Mouse (Mus musculus) frontal cortex, adult 2 months (tissue): ENCODE results near the gene Pdcd11. TPM values are rescaled to one million over a fixed set of nuclear protein-coding genes. Genes with fewer than 3 reads are reported as not detected.
A peak's percentile ranks its signal among the peaks of the same experiment; 100 is the strongest.
"Not testable (repeated sequence)": the region's sequence is repeated elsewhere in the genome, so short reads cannot be mapped to it uniquely, and the experiment has no call there.

Experiments used
- DNase-seq, 2 experiments: peaks; one replicate each; pipeline ENCODE4 v3.0.0; 2022; ENCODE audit warnings: low spot score in 1 of 2; ENCODE audit errors: extremely low spot score in 1 of 2
- polyA plus RNA-seq: library from polyadenylated mRNA; depleted of rRNA; stranded (reverse); fragments of >200 nt; gene quantifications from 2 replicates; pipeline ENCODE4 v1.2.3, GENCODE M21; 2012

The Pdcd11 gene
- polyA plus RNA-seq, 1 experiment, result 14.2 TPM

DNA sequence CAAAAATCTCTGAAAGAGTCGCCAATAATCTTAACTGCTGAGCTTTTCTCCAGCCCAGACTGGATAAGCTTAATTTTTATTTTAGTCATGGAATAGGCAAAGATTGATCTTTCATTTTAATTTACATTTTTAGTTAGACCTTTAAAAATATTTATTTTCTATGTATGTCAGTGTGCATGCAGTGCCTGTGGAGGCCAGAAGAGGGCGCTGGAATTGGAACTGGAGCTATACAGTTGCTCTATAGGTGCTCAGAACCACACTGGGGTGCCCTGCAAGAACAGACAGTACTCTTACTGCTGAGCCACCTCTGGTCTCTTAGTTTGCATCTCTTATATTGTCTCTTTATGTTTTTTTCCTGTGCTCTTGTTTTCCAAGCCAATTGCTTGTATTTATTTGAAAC, 32.2 kb downstream of the Pdcd11 start:
- DNase-seq, result peak in 1 of 2 experiments; percentile 32

DNA sequence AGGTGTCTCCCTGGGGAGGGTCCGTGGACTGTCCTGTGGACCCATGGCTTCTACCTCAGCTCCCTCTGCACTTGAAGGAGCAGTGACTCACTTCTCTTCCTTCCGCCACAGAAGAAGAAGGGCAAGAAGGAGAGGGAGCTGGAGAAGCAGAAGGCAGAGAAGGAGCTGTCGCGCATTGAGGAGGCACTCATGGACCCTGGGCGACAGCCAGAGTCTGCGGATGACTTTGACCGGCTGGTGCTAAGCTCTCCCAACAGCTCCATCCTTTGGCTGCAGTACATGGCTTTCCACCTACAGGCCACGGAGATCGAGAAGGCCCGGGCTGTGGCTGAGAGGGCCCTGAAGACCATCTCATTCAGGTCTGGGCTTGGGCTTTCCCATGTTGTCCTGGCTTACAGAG, 37.6 kb downstream of the Pdcd11 start:
- peak in 1 of 2 experiments; percentile 57 for DNase-seq

DNA sequence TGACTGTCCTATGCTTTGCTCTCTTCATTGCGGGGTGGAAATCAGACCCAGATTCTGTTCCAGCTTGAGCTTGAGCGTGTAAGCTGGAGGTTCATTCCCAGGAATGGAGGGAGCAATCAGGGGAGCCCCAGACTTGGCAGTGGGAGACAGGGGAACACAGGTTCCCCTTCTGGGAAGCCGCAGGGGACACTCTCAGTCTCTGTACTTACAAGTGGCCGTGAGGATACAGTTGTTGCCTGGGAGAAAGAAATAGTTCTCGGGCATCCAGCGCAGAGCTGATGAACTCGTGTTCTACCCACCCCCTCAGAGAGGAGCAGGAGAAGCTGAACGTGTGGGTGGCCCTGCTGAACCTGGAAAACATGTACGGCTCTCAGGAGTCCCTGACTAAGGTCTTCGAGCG, 38.3 kb downstream of the Pdcd11 start:
- DNase-seq, result no peak

DNA sequence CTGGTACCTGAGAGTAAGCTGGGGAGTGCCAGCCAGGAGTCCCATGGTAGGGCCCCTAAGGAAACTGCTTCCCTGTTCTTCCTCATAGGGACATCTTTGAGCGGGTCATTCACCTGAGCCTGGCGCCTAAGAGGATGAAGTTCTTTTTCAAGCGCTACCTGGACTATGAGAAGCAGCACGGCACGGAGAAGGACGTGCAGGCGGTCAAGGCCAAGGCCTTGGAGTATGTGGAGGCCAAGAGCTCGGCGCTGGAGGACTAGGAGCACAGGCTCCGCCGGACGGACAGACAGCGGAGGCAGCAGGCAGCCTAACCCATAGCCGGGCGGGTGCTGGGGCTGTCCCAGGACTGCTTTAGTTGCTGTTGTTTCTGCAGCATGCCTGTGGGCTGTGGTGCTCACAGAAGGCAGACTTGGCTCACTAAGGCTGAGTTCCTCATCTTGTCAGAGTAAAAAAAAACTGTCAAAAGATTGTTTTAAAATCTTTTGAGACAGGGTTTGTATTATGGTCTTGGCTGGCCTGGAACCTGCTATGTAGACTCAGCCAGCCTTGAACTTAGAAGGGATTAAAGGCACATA, 40.1 kb downstream of the Pdcd11 start:
- DNase-seq, result no peak

DNA sequence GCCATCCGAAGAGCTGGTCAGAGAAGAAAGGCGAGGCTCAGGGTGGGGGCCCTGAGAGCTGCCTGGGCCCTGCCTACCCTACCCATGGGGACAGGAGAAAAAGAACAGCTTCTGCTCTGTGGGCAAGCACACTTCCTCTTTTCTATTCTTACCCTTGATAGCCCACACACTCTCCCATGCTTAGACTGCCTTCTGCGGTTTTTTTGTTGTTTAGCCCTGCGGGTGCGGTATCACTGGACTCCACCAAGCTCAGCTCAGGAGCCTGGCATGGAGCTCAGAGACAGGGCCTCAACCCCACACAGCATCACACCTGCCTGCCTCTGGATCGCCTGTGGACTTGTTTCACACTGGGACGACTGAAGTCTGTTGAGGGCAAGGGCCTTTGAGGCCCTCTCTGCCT, 42.6 kb downstream of the Pdcd11 start:
- DNase-seq, result peak in 1 of 2 experiments; percentile 42

DNA sequence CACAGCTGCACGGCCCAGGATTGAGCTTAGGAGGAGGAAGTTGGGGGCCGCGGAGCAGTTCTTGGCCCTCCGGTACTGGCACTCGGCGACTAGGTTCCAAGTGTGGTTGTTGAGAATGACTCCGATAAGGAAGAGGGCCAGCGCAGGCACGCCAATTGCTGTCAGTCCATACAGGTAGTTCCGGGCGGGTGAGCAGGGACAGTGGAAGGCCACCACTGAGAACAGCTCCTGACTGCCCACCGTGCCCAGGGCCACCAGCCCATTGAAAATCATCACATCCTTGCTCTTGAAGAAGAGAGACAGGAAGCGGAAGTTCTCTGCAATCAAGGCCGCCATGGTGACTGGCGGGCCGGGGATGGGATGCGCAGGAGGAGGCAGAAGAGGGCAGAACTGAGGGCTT, 45.0 kb downstream of the Pdcd11 start:
- no peak for DNase-seq

DNA sequence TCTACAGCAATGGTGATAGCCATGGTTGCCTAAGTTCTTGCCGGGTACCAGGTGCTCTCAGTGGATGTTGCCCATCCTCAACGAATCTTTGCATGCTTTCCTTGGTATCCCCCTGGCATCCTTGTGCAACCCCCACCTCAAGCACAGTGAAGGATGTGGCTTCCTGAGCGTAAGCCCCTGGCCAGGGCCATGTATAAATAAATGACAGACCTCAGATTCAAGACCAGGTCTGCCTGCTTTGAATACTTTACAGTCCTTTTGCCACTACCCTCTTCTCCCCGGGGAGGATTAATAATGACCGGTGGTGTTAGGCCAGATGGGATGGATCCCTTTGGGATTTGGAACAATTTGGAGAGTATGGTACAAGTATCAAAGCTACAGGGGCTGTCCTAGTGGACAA, 45.6 kb downstream of the Pdcd11 start:
- no peak for DNase-seq

DNA sequence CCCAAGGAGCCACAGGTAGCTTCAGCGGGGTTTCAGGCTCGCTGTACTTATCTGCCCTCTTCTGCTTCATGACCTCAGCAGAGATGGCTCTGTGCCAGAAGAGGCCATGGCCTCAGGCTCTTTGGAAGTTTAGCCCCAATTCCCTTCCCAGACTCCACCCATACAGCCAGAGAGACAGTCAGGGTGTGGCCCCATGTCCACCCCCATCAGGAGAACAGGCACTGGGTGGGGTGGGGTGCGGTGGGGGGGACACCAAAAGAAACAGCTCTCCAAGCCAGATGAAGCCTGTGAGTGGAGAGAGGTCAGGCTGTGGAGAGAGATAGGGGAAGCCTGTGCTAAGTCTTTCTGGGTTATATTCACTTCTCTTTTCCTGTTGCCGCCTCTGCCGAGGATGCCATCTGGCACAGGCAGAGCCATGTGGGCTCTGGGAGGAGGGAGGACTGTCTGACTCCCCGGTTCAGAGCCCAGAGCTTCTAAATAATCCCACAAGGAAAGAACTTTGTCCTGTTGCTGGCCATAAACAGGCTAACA, 46.5 kb downstream of the Pdcd11 start:
- peak in 1 of 2 experiments; percentile 65 for DNase-seq

DNA sequence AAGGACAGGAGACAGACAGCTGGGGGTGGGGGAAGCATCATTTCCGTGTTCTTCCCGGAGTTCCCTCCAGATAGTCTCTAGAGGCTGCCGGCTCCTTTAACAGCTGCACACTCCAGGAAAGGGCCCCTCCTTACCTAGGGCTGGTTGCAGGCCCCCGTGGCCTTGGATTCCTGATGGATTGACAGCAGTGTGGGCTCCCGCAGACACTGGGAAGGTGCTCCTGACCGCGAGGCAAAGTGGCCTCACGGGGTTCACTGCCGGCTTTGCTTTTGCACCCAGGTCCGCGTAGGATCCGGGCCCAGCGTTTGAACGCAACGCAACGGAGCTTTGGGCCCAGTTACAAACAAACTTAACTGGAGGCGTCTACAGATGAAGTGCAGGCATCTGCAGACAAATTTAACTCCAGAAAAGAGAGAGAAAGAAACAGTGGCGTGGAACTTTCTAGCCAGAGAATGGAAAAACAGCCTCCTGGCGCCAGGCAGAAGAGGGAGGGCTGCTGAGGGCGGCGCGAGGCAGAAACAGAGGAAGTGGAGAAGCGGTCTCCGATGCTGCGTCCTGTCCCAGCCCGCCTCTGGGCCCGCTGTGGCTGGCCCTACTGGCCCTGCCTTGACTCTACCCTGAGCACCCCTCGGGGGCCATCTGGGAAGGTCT, 47.3 kb downstream of the Pdcd11 start, which contains the start of gene Calhm2:
TSS of gene Calhm2 (minus strand) at position 524 of the 651 bp plus-strand sequence.
- DNase-seq, result peak in 1 of 2 experiments; percentile 73

DNA sequence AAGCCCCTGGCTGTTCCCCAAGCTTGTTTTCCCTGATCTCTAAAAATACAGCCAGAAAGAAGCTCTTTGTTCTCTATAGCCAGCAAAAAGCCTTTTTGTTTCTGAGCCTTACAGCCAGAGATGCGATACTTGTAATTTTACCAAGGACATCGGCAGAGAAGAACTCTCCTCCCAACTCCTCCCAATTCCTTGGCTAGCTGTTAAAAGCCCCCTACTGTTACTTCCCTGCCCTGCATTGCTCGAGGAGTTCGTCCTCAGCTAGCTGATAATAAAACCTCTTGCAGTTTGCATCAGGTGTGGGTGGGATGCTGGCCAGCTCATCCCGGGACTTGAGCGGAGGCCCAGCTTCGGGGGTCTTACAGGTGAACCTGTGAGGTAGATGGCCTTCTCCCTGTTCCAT, 49.0 kb downstream of the Pdcd11 start:
- DNase-seq, result not testable (repeated sequence)

DNA sequence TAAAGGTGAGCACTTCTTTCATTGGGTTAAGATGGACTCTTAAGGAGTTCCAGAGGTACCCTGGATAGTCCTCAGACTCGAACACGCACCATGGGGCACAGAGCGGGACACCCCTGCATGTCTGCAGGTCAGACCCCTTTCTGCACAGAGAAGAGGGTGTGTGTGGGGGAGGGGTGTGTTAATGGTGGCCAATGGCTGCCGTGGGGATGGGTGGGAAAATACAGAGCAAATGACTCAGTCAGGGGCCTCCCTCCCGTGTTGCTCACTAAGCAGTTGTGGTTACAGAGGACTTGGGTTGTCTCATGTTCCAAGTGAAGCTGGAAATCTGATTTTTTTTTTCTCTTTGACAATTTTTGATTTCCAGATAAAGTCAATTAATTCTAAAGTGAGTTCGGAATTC, 51.9 kb downstream of the Pdcd11 start:
- DNase-seq, result no peak

DNA sequence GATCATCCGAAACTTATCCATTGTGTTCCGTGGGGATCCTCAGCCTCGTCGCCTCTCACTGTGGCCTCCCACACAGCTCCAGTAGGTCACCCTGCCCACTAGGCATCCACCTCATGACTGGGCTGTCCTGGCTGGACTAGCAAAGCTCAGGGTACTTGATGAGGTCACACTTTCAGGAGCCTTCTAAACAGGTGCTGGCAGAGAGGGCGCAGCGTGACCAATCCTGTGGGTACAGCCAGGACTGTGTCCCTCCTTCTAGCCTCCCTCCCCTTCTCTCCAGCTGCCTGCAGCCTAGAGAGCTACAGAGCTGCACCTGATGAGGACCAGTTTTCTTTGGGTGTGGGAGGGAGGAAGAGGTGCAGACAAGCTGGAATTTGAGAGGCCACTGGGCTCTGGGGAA, 53.6 kb downstream of the Pdcd11 start, which contains the start of gene Calhm1:
TSS of gene Calhm1 (minus strand) at position 101 of the 400 bp plus-strand sequence.
- no peak for DNase-seq

DNA sequence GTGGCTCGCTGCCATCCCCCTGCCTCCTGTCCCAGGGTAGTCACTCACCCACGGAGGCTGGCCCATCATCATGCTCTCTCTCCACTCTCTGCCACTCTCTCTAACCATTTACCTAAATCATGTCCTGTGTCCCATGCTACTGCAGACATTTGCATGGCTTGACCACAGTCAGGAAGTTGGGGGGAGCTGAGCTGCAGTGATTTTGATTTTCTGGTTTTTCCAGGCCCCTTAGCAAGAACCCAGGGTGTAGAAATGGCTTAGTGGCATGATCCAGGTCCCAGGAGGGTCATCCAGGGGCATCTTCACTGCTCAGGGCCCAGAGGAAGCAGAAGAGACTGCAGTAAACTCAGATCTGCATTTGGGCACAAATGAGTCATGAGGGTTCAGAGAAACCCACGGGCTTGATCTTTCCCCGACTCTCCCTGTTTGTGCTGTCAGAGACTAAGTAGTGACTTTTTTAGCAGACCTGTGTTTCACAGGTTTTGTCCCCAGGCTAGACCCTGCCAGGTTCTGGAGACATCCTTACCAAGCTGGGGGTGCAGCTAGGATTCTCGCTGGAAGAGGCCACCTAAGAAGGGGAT, 57.8 kb downstream of the Pdcd11 start:
- DNase-seq, result no peak

DNA sequence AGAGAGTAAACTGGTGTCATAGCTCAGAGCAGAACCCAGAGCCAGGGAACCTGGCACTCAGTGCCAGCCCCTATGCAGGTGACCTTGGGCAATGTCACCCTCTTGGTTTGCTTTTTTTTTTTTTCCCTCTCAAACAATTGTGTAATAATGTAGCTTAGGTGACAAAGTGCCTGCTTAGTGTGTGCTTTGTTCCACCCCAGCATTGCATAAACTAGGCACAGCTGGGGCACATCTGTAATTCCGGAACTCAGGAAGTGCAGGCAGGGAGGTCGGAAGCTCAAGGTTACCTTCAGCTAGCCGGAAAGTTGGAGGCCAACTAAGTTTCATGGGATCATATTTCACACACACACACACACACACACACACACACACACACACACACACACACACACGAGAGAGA, 59.3 kb downstream of the Pdcd11 start:
- no peak for DNase-seq

DNA sequence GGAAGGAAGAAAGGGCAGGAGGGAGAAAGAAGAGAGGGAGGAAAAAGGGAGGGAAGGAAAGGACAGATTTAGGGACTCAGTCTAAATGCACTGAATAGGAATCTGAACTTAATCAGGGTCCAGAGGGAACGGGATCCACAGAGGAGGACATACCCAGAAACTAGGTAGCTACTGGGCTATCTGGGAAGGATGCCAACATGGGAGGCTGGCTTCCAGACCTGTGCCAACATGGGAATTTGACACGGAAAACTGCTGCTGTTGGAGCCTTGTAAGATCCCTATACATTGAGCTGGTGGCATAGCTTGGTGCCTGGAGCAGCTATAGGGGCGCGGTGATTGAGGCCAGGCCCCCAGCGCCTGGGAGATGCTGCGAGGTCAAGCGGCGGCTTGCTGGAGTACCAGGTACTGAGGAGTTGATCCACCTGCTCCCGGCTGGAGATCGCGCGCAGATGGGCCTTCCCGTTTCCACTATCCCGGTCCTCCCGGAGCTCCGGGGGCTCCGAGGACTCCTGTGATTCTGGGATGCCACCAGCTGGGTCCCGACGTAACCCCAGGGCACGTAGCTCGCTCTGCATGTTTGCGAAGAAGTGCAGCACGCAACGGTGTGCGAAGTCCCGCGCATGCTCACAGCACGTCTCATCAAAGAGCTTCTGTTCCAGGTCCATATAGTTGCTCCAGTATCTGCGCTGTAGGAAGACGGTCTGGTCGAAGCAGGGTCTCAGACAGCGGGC, 60.9 kb downstream of the Pdcd11 start:
- no peak for DNase-seq

DNA sequence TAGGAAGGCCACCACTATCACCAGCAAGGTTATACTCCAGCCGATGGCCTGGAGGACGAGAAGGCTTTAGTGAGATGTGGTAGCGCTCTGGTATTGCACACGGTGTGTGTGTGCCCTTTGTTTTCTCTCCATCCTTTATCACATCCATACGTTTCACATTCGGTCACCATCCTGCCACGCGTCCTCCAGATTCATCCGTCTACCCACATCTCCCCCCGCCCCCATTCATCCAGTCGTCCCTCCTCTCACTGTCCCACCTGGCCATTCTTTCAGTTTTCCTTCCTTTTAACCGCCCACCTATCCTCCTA, 61.4 kb downstream of the Pdcd11 start:
- no peak for DNase-seq

DNA sequence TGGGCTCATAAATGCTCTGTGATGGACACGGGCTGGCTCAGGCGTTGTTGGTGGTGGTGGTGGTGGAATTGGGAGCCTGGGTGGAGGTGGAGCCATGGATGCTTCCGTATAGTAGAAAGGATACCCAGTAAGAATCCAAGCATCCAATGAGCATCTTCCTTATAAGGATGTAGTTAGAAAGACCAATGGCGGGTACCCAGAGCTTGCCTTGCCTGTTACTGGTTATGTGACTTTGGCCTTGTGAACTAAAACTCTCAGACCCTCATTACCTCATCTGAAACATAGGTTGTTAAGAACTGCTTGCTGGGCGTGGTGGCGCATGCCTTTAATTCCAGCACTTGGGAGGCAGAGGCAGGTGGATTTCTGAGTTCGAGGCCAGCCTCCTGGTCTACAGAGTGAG, 63.2 kb downstream of the Pdcd11 start:
- DNase-seq, result no peak

DNA sequence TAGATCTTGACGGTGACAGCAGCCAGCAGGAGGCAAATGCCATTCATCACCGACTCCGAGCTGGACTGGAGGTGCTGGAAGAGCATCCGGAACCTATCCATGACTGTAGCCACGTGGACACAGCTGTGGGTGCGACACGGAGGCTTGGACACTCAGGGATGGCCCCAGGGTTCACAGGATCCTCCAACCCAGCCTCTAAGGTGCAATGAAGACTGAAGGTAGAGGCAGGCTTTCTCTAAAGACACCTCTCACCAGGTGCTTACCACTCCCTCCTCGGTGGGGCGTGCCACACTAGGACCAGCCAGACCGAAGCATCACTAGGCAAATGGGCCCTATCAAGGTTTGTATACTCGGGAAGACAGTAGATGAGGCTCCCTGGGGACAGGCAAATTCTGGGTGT, 67.1 kb downstream of the Pdcd11 start, which contains the start of gene Calhm3:
TSS of gene Calhm3 (minus strand) at position 101 of the 400 bp plus-strand sequence.
- DNase-seq, result no peak

DNA sequence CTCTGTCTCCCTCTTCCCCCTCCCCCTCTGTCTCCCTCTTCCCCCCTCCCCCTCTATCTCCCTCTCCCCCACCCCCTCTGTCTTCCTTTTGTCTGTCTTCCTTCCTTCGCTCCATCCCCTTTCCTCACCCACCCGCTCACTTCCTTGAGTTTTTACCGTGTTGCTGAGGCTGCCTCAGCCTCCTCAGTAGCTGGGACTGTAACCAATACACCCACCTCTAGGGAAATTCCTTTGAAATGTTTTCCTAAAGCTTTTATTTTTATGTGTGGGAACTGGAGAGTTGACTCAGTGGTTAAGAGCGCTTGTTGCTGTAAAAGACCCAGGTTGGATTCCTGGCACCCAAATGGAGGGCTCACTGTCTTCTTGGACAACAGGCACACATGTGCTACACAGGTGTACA, 71.1 kb downstream of the Pdcd11 start:
- peak in 1 of 2 experiments; percentile 41 for DNase-seq

DNA sequence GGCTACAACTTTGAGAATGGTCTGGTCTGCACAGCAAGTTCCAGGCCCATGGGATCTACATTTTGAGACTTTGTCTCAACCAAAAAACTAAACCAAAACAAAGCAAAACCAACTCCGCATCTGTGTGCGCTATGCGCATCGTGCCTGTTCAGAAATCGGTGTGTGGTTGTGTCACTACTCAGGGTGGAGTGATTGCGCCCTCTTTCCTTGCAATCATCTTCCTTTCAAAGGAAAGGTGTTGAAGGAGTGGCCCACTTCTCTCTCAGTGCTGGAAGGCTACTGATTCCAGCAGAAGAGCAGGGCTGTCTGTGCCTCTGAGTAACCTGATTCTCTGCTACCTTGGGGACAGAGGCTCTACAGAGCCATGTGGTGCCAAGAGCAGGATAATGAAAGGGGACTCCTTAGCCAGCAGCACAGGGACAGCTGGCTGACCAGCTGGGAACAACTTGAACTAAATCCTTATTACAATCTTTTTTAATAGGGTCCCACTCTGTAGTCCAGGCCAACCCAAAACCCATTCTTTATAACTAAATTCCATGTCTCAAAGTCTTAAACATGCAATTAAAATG, 72.7 kb downstream of the Pdcd11 start:
- no peak for DNase-seq

DNA sequence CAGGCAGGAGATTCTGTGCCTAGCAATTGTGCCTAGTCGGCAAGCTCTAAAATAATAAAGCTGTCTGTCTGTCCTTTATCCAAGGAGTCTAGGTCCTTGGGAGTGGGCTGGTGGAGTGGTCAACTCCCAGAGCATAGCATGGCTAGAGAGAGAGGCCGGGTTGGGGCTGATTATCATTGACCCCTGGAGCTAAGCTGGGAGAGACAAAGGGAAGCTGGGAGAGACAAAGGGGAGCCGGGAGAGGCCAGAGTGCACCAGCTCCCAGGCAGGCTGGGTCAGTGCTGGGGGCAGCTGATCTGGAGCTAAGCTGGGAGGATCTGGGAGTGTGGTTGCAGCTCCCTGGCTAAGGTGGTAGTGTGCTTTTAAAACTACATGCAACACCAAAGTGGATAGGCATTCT, 76.2 kb downstream of the Pdcd11 start:
- DNase-seq, result no peak
